Mouse (Mus musculus): ENCODE measurements around the gene Fbxl19.
"Not testable (repeated sequence)": the region's sequence is repeated elsewhere in the genome, so short reads cannot be mapped to it uniquely, and the experiment has no call there.

- TF ChIP-seq CTCF (IDR thresholded peaks at IDR 0.05; ENCODE audit: low read depth, low read length); POLR2A (IDR thresholded peaks at IDR 0.05; ENCODE audit: extremely low read depth, insufficient read depth, low read length): not testable (repeated sequence)
Measured at GRCm38 (mm10) chr7:127775837-127776236, 31.5 kb downstream of the Fbxl19 start.
